Mouse (Mus musculus): ENCODE measurements around the gene Thrap3.
A peak's percentile ranks its signal among the peaks of the same experiment; 100 is the strongest.

Gene Thrap3

DNA sequence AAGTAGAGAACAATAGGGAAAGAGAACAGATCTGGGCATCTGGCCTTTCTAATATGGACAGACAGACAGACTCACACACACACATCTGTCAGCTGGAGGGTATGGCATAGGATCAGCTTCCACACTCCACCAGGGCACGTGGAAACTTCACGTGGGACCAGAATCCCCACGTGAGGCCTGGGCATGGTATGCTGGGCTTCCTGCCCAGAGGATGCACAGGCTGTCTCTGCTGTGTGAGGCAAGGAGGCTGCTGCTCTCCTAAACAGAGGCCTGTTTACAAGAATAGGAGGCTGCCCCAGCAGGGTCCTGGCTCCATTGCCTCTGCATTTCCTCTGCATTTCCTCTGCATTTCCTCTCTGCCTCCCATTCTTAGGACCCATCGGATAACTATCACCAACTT is 67.9 kb downstream of the Thrap3 start:
- peak in 1 of 2 experiments; percentile 45 for DNase-seq

DNA sequence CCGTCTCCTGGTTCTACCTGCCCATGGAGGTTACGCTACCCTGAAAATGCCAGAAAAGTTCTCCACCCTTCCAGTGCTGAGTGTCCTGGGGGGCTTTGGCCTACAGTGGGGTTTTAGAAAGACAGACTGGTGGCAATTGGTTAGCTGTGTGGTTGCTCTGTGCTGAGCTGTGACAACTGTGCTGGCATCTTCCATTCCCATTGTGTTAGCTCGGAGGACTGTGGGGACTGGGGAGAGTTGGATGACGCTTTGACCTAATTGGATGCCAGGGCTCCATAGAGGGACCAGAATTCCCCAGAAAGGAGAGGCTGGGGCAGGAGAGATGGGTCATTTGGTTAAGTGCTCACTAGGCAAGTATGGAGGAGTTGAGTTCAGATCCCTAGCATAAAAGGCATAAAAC is 68.3 kb downstream of the Thrap3 start:
- DNase-seq = no peak

DNA sequence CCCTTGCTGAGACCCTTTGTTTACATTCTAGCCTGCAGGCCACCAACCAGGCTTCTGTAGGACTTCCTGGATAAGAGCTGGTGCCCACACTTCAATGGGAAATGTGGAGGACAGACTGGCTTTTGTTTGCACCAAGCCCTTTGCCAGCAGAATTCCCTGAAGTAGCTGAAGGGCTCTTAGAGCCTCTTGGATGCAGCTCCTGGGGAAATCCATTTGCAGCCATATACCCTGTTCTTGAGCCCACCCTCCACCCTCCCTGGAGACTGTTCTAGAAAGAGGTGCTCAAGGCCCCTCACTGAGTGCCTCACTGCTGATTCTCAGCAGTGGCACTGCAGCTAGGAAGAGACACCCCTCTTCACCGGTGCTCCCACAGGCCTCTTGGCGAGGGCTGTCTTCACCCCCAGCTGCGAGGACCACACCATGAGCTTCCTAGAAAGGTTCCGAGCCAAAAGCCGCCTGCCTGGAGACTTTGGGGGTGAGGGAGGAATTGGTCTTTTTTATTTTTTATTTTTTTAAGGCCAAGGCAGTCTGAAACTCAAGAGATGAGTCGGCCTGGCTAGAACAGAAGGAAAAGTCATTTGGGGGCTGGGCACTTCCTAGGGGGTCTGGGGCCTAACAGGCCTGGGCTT is 69.8 kb downstream of the Thrap3 start:
- no peak for DNase-seq

DNA sequence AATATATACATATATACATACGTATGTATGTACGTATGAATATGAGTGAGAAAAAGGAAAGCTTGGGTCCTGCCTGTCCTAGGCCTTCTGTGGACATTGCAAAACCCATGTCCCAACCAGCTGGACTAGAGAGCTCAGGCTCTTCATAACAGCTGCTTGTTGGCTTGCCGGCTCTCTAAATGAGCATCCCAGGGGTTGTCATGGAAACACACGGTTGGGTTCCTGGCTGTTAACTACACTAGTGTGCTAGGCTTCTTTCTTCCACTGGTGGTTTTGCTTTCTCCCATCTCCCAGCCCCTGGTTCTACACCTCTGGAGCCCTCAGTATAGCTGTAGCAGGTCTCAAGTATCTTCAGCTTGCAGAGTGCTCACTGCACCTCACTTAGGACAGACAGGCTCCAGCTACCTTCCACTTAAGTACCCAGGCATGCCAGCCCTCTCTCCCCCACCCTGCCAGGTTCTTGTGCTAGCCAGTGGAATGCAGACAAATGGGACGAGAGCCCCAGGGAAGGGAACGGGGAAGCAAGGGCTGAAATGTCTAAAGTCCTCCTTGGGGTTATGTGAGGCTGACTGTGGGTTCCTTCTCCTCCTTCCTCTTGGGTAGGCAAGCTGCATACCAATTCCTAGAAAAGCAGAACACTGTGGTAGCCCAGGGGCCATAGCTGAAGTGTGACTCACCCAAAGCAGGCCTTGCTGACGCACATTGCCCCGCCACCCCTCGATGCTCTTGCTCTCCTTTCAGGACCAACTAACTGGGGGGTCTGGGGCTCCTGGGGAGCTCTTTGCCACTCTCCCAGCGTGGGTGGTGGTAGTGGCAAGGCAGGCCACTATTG is 71.1 kb downstream of the Thrap3 start:
- no peak for DNase-seq

DNA sequence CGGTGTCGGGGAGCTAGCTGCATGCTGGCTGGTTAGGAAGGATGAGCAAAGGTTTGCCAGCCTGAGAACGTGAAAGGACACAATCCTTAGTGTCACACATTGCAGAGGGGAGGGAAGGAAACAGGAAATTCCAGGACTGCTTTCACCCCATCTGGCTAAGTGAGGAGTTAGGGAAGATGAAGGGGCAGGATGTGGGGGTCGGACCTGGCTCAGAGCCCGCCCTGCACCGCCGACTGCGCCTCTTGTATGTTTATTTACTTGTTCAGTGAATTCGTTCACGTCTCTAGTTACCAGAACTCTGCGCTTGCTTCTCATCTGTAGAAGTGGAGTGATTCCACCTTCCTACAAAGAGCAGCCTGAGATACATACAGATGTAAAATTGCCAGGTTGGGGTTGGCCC is 72.1 kb downstream of the Thrap3 start:
- DNase-seq = no peak

DNA sequence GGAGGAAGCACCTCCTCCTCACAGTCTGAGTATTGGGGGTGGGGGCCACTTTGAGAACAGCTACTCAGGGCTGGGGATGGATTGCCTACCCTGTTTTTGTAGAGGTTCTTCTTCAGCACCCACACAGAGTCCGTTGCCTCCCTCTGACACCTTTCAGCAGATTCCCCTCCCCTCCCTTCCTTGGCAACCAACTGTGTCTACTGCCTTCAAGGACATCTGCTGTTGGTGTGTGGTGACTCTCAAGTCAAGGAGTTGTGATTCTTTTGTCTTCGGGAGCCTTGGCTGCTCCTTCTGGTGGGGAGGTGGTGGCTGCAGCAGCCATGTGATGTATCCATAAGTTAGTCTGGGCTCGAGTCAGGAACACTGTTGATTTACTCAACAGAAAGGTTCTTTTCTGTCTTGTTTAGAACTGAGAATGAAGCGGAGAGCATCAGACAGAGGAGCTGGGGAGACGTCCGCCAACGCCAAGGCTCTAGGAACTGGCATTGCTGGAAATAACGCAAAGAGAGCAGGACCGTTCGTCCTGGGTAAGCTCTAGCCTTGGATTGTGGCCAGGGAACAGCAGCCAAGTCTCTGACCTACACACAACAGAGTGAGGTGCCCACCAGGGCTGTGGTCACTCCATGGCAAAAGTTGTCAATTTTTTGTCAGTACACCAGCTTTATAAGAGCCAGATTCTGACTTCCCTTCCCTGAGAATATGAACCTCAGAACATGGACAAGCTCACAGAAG is 79.1 kb downstream of the Thrap3 start:
- DNase-seq = peak; percentile 41 to 49

DNA sequence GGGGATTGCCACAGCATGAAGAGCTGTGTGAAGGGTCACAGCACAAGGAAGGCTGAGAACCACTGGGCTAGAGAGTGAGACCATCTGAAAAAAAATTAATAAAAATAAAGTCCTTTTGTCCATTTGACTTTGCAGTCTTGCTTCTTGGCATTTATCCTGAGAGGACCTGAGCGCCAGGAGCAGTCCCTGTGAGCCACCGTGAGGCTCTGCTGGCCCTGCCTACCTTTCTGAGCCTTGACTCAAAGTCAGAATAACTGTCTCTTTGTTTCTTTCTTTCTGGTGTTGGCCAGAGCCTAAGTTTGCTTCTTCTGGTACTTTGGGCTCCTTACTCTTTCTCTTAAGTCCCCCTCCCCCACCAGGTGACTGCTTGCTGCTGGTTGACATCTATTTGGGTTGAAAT is 82.1 kb downstream of the Thrap3 start:
- peak; percentile 47 to 55 for DNase-seq

DNA sequence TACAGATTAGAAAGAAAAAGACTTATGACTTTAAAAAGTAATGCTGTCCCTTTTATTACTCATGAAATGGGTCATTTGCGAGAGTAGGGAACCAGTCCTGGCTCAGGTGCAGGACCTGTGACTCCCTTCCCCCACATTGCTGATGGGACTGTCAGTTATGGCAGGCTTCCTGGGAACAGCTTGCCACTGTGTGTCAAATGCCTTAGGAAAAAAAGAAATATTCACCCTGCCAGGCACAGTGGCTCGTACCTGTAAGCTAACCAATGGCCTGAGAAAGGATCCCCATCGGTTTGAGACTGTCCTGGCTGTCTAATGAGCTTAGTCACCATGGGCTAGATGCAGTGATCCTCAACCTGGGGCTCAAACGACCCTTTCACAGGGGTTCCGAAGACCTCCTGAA is 82.5 kb downstream of the Thrap3 start:
- peak; percentile 80 to 81 for DNase-seq

DNA sequence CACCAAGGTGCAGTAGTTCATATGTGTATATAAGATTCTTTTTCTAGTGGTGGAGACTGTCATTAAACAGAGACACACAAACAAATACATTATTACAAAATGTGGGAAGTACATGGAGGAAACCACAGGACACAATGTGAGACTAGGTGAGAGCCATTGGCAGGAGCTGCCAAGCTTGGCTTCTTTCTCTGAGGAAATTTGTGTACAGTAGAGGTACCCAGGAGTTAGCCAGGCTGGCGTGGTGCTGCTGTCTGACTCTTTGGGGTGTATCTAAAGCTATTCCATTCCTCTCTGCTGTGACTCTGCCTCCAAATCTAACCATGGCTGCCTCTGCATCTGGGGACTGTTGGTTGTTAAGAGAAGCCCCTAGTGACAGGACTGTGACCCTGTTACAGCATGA is 83.5 kb downstream of the Thrap3 start:
- peak; percentile 35 to 56 for DNase-seq

DNA sequence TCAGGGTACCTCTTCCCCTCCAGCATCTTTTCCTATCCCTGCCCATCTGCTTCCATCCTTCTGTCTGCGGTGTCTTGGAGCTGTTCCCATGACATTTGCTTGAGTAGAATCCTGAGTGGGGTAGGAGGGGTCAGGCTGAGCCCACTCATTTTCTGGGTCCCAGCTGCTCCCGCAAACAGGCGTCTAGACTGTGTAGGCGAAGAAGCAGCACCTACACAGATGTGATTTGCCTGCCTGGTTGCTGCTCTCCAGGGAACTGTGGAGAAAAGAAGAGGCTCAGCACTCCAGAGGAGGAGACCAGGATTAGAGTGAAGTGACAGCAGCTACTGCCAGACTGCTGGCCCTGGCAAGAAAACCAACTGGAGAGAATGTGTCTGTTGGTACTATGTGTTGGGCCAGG is 83.9 kb downstream of the Thrap3 start:
- peak; percentile 56 to 69 for DNase-seq

DNA sequence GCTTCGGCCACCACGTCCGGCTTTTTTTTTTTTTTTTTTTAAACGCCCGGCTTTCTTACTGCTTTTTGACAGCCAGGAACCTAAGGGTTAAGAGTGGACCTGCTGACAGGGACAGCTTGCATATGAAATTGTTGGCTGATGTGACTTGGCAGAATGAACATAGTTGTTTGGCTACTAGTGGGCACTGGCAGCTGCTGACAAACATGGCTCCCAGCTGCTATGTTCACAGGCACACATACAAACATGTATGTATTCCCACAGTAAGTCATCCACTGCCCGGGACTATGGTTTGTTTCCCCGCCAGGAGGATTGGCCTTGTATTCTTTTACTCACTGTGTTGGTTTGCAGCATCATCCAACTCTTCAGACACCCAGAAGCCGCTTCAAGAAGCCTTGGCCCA is 85.4 kb downstream of the Thrap3 start:
- DNase-seq = no peak

DNA sequence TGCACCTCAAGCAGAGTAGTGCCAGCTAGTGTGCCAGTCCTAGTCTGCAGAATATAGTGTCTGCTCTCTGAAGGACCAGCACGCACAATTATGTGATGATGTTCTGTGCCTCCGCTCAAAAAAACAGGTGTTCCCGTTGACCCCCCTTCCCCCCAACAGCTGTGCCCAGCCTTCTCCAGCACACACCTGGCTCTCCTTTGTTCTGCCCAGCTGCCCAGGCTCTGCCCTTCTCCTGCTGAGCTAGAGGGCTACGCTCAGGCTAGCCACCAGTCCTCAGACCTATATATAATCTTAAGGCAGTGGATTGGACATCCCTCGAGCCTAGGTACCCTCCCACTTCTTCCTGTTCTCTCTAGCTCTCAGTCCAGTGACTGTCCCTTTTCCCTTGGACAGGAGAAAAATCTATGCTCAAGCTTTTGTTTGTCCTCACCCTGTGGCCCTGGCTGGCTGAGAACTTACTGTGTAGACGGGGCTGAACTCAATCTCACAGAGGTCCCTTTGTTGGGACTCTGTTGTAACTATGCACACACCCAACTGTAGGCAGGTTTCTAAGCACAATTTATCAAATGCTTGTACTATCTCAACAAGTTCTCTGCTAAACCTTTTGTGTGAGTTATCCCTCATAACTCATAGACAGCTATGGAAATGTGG is 86.6 kb downstream of the Thrap3 start:
- DNase-seq = no peak

DNA sequence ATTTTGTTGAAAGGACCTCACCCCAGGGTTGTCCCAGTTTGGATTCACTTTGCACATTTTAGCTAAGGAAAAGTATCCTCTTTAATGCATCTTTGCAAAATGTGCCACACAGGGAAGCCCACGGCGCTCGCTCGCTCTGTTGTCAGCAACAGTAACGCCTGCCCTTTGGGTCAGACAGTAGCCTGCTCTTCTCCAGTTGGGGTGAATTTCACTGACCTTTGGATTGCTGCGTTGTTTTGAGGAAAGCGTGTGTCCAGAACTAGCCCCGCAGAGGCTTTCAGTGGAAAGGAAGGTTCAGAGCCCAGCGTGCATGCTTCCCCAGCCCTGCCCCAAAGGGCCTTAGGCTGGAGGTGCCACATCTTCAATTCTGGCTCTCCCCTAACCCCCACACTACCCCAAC is 87.1 kb downstream of the Thrap3 start:
- no peak for DNase-seq
